Mouse (Mus musculus) hindbrain, embryonic 12.5 days (tissue): Measurements from ENCODE around the gene Alg12. TPM values are rescaled to one million over a fixed set of nuclear protein-coding genes. Genes with fewer than 3 reads are reported as not detected.
"Not testable (repeated sequence)": the region's sequence is repeated elsewhere in the genome, so short reads cannot be mapped to it uniquely, and the experiment has no call there.

Experiments used
- ATAC-seq: fragments of 200-750 bp; cut with Nextera tagmentation; 2 replicates; pipeline ENCODE4 v1.8.0; 2017; ENCODE audit warnings: moderate TSS enrichment; ENCODE audit not compliant: low FRiP score
- H3K27ac ChIP-seq: fragments of 300-500 bp; sonication (generic); 2 replicates; pipeline ENCODE4 v1.5.1; 2016; ENCODE audit warnings: mild to moderate bottlenecking
- H3K27me3 ChIP-seq: fragments of 300-500 bp; sonication (generic); 2 replicates; pipeline ENCODE4 v1.6.1; 2016; ENCODE audit warnings: mild to moderate bottlenecking
- H3K36me3 ChIP-seq: fragments of 300-500 bp; sonication (generic); 2 replicates; pipeline ENCODE4 v1.6.1; 2016; ENCODE audit warnings: mild to moderate bottlenecking
- H3K4me1 ChIP-seq: fragments of 300-500 bp; sonication (generic); 2 replicates; pipeline ENCODE4 v1.6.1; 2016
- H3K4me2 ChIP-seq: fragments of 300-500 bp; sonication (generic); replicated peaks from 2 replicates; pipeline ENCODE4 v1.6.1; 2016; ENCODE audit warnings: mild to moderate bottlenecking
- H3K4me3 ChIP-seq: fragments of 300-500 bp; sonication (generic); 2 replicates; pipeline ENCODE4 v1.5.1; 2016; ENCODE audit warnings: mild to moderate bottlenecking
- H3K9ac ChIP-seq: fragments of 300-500 bp; sonication (generic); 2 replicates; pipeline ENCODE4 v1.6.1; 2016; ENCODE audit warnings: mild to moderate bottlenecking, moderate library complexity
- H3K9me3 ChIP-seq: fragments of 300-500 bp; sonication (generic); replicated peaks from 2 replicates; pipeline ENCODE4 v1.6.1; 2016; ENCODE audit warnings: mild to moderate bottlenecking
- WGBS: fragments of 180-500 bp; shearing (Covaris S2); methylation state at CpG from one replicate; pipeline ENCODE4 v1.1.7; 2016; 5-methylcytosine and 5-hydroxymethylcytosine counted together
- polyA plus RNA-seq: library from polyadenylated mRNA; unstranded; fragments of >200 nt; fragmentation: Nextera tagmentation; extraction: Ambion mirVana; gene quantifications from 2 replicates; pipeline ENCODE4 v1.2.1, GENCODE M21; 2016

Gene Alg12
- polyA plus RNA-seq, 1 experiment from 2014 or later, result 9.9 TPM

DNA sequence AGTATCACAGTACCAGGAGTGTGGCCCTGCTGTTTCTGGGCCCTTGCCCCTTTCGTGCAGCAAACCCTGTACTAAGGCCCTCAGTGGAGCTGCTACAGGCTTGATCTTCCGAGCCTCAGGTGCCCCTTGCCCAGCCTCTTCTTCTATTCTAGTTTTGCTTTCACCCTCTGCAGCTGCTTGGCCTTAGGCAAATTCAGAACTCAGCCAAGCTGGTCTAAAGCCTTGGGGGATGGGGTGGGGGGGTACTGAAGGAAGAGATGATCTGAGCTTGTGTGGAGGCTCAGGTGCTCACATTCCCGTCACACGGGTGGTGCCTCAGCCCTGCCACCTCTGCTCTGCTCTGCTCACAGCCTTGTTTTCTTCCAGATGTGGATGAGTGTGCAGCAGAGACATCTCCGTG, 4.3 kb upstream of the Alg12 start:
- WGBS, result 97% methylated on average over 5 of the region's 5 CpGs
- no peak overlapping the region for H3K4me2 ChIP-seq
- H3K9me3 ChIP-seq, result no peaks in the 10 kb centered on the region
- H3K4me3 ChIP-seq, result no peak overlapping the region
- no peak overlapping the region for H3K27ac ChIP-seq
- H3K9ac ChIP-seq, result no peak overlapping the region
- peaks cover 16% of the 10 kb centered on the region for H3K4me1 ChIP-seq
- peaks cover 52% of the 10 kb centered on the region for H3K36me3 ChIP-seq
- H3K27me3 ChIP-seq, result no peaks in the 10 kb centered on the region
- no peak for ATAC-seq

DNA sequence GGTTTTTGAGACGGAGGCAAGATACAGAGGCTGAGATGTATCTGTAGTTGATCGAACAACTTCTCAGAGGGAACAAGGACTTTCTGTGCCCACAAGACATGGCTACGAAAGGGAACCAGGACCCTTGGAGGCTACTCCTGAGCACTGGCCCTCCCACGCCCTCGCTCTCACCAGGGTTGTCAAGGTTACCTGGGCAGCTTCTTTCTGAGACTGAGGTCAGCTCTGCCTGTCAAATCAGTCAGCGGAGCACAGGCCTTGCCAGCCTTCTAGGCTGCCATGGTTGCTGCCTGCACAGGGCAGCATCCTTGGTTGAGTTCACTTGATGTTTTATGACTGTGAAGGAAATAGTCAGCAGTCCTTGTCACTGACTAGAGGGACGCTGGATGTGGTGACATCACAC, 3.4 kb upstream of the Alg12 start:
- Histone ChIP-seq H3K4me2 (no peak overlapping the region), H3K9me3 (no peaks in the 10 kb centered on the region), H3K27ac (no peak overlapping the region), H3K9ac (no peak overlapping the region), H3K27me3 (no peaks in the 10 kb centered on the region), H3K36me3 (peaks cover 52% of the 10 kb centered on the region), H3K4me3 (no peak overlapping the region), H3K4me1 (peaks cover 19% of the 10 kb centered on the region)
- WGBS, result 92% methylated on average over 7 of the region's 7 CpGs
- ATAC-seq, result no peak

DNA sequence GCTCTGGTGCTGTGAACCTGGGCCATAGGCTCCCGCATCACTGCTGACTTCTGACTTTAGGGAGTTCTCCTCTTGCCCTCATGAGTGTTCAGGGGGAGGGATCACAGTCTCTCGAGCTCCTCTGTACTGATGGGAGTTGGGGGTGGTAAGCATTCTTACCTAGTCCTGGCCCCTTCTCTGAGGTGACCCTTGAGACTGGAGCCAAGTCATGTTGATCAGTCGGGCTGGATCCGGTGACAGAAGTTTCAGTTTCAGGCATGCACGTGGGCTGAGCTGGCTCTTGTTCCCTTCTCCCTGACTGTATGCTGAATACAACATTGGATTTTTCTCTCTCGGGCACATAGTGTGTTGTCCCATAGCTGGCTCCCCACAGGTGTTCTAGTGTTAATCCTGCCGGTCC, 2.3 kb upstream of the Alg12 start:
- no peak overlapping the region for H3K27ac ChIP-seq
- no peaks in the 10 kb centered on the region for H3K9me3 ChIP-seq
- H3K36me3 ChIP-seq, result peaks cover 46% of the 10 kb centered on the region
- no peak overlapping the region for H3K4me2 ChIP-seq
- ATAC-seq, result no peak
- no peak overlapping the region for H3K4me3 ChIP-seq
- H3K9ac ChIP-seq, result no peak overlapping the region
- WGBS, result 89% methylated on average over 7 of the region's 7 CpGs
- no peaks in the 10 kb centered on the region for H3K27me3 ChIP-seq
- peaks cover 19% of the 10 kb centered on the region for H3K4me1 ChIP-seq

DNA sequence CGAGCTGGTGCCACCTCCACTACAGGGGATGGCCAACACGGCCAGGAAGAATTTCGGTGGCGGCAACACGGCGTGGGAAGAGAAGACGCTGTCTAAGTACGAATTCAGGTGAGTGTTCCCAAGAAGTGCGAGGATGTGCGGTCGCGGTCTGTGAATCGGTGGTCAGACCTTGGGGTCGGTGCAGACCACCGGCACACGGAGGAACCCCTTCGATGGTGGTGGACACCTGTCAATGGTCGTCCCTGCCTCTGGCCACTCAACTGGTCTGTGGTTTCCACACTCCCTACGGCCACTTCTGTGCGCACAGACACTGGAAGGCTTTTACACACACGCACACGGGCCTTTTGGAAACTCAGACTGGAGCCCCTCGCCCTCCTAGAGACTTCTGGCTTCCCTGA, 787 bp upstream of the Alg12 start:
- Histone ChIP-seq H3K4me1 (peaks cover 19% of the 10 kb centered on the region), H3K27ac (peak overlapping the region; percentile 19; the same call in 1 of the 2 replicates), H3K36me3 (peaks cover 46% of the 10 kb centered on the region), H3K4me3 (peak overlapping the region; percentile 82), H3K27me3 (no peaks in the 10 kb centered on the region), H3K9ac (peak overlapping the region; percentile 83), H3K9me3 (no peaks in the 10 kb centered on the region), H3K4me2 (peak overlapping the region; percentile 88)
- WGBS, result 3% methylated on average over 23 of the region's 23 CpGs
- no peak; the same call in 1 of the 2 replicates for ATAC-seq

DNA sequence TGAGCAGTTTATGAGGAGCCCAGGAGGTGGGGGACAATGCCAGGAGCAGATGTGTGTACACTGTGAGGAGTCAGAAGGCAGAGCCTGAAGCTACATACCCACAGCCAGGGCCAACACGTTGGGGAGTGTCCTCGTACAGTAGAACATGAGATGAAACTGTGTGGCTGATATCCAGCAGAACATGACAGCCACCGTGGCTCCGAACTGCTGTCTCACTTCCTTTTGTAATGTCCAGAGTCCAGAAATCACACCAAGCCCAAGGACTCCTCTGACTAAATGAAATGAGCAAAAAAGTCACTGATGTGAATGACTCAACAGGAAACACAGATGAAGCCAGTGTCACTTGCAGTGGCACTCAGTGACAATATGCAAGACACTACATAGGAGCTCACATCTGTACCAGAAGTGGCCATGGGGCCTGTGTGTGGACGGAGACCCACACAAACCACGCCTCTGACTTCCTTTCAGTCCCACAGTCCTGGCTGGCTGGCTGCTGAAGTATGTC, 3.9 kb downstream of the Alg12 start:
- Histone ChIP-seq H3K27me3 (no peaks in the 10 kb centered on the region), H3K4me2 (no peak overlapping the region), H3K36me3 (peaks cover 54% of the 10 kb centered on the region), H3K4me3 (no peak overlapping the region), H3K9ac (no peak overlapping the region), H3K4me1 (peaks cover 8% of the 10 kb centered on the region), H3K27ac (no peak overlapping the region), H3K9me3 (no peaks in the 10 kb centered on the region)
- no peak for ATAC-seq
- 90% methylated on average over 6 of the region's 6 CpGs for WGBS

DNA sequence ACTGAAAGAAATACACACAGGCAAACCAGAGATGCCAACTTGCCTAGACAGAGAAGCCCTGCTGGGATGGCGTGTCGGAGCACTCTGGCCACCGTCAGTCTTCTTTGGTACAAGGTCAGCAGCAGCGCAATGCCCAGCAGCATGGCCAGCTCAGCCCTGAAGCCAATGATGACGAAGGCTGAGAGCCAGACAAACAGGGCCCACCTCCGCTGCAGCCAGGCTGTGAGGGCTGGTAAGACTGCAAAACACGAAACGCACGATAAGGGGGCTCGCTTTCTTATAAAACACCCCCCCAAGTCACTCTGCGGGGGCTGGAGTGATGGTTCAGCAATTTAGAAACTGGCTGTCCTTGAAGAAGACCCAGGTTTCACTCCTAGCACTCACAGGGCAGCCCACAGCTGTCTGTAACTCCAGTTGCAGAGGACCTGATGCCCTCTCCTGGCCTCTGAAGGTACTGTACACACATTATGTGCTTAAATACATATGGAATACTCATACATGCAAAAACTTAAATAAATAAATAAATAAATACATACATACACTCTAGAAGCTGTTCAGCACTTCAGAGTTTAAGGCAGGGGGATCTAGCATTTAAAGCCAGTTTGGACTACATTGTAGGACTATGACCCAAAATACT, 4.6 kb downstream of the Alg12 start:
- 94% methylated on average over 11 of the region's 11 CpGs for WGBS
- H3K9me3 ChIP-seq, result no peaks in the 10 kb centered on the region
- H3K4me2 ChIP-seq, result no peak overlapping the region
- peaks cover 5% of the 10 kb centered on the region for H3K4me1 ChIP-seq
- H3K36me3 ChIP-seq, result peaks cover 54% of the 10 kb centered on the region
- no peak for ATAC-seq
- no peak overlapping the region for H3K4me3 ChIP-seq
- no peak overlapping the region for H3K27ac ChIP-seq
- H3K9ac ChIP-seq, result no peak overlapping the region
- no peaks in the 10 kb centered on the region for H3K27me3 ChIP-seq

DNA sequence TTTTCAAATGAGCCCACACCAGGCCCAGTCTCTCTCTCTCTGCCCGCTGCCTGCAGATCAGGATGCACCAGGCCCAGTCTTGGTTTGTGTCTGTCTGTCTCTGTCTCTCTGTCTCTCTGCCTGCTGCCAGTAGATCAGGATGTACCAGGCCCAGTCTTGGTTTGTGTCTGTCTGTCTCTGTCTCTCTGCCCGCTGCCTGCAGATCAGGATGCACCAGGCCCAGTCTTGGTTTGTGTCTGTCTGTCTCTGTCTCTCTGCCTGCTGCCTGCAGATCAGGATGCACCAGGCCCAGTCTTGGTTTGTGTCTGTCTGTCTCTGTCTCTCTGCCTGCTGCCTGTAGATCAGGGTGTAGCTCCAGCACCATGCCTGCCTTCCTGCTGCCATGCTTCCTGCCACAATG, 5.2 kb downstream of the Alg12 start:
- H3K36me3 ChIP-seq, result peaks cover 54% of the 10 kb centered on the region
- not testable (repeated sequence) for H3K9me3 ChIP-seq, H3K4me3 ChIP-seq, H3K4me1 ChIP-seq, H3K4me2 ChIP-seq, H3K27ac ChIP-seq, H3K9ac ChIP-seq, H3K27me3 ChIP-seq, ATAC-seq
- 85% methylated on average over 2 of the region's 2 CpGs for WGBS

DNA sequence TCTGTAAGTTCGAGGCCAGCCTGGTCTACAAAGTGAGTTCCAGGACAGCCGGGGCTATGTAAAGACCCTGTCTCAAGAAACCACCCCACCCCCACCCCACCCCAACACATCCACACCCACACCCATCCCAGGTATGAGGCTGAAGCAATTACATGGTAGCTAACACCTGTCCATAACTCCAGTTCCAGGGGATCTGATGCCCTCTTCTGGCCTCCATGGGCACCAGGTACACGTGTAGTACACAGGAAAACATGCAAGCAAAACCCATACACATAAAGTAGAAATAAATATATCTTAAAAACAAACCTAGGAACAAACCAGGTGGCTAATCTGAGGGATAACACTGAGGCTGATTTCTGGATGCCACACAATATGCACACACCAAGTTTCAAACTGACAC, 5.9 kb downstream of the Alg12 start:
- no peaks in the 10 kb centered on the region for H3K27me3 ChIP-seq
- H3K9ac ChIP-seq, result no peak overlapping the region
- peaks cover 1% of the 10 kb centered on the region for H3K4me1 ChIP-seq
- WGBS, result 92% methylated on average over 3 of the region's 3 CpGs
- H3K27ac ChIP-seq, result no peak overlapping the region
- no peaks in the 10 kb centered on the region for H3K9me3 ChIP-seq
- ATAC-seq, result no peak
- H3K4me2 ChIP-seq, result no peak overlapping the region
- H3K4me3 ChIP-seq, result no peak overlapping the region
- H3K36me3 ChIP-seq, result peaks cover 60% of the 10 kb centered on the region

DNA sequence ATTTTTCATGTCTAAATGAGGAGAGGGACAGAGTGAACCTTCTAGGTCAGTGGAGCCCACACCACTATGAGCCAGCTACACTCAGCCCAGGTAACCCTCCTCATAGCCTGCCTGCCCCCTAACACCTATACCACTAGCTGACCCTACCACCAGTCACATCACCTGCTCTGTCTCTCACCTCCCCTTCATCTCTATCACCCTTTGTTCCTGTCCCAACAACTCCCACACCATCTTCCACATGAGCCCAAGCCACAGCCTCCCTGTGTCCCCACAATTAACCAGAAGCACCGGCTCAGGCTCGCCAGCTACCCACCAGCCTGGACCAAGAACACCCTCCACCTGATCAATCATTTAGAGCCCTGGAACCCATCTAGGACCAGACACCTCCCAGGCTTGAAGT, 8.7 kb downstream of the Alg12 start:
- H3K4me3 ChIP-seq, result no peak overlapping the region
- H3K4me1 ChIP-seq, result no peaks in the 10 kb centered on the region
- H3K27me3 ChIP-seq, result no peaks in the 10 kb centered on the region
- no peak overlapping the region for H3K4me2 ChIP-seq
- 94% methylated on average over 2 of the region's 2 CpGs for WGBS
- peaks cover 64% of the 10 kb centered on the region for H3K36me3 ChIP-seq
- no peak overlapping the region for H3K9ac ChIP-seq
- H3K9me3 ChIP-seq, result no peaks in the 10 kb centered on the region
- no peak overlapping the region for H3K27ac ChIP-seq
- no peak for ATAC-seq

DNA sequence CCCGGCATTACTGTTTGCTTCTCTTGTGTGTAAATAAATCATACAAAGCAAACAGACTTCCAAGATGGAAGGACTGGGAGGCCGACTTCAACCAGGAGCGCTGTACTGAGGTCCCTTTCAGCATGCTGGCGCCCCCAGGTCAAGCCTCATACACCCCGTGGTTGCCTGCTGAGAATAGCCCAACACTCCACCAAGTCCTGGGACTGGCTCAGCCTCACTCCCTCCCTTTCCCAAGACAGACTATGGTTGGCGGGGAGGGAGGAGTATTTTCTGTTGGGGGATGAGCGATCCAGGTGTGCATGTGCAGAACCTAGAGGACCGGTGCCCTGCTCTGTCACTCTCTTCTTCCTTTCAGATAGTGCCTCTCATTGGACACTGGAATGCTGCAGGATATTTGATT, 11.0 kb downstream of the Alg12 start:
- H3K27ac ChIP-seq, result no peak overlapping the region
- no peak overlapping the region for H3K4me2 ChIP-seq
- H3K9ac ChIP-seq, result no peak overlapping the region
- H3K27me3 ChIP-seq, result no peaks in the 10 kb centered on the region
- no peak for ATAC-seq
- H3K4me1 ChIP-seq, result no peaks in the 10 kb centered on the region
- no peaks in the 10 kb centered on the region for H3K9me3 ChIP-seq
- 90% methylated on average over 8 of the region's 8 CpGs for WGBS
- no peak overlapping the region for H3K4me3 ChIP-seq
- H3K36me3 ChIP-seq, result peaks cover 61% of the 10 kb centered on the region

DNA sequence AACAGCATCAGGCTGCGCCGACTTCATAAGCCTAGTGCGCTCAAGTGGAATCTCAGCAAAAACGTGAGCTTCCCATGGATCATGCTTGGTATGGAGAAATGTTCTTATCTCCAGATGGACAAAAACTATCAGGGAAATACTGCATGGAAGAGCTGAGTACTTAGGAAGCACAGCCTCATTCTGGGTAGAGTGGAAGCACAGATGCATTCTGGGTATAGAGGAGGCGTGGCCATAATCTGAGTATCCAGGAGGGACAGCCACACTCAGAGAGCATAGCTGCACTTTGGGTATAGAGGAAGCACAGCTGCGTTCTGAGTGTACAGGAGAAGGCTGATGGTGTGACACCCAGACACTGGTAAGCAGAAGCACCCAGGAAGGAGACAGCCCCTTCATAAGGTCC, 16.8 kb downstream of the Alg12 start:
- Histone ChIP-seq H3K36me3 (peaks cover 34% of the 10 kb centered on the region), H3K9me3 (no peaks in the 10 kb centered on the region), H3K4me1 (no peaks in the 10 kb centered on the region), H3K27ac (no peak overlapping the region), H3K4me2 (no peak overlapping the region), H3K27me3 (no peaks in the 10 kb centered on the region), H3K9ac (no peak overlapping the region), H3K4me3 (no peak overlapping the region)
- ATAC-seq, result no peak
- WGBS, result 87% methylated on average over 6 of the region's 6 CpGs

DNA sequence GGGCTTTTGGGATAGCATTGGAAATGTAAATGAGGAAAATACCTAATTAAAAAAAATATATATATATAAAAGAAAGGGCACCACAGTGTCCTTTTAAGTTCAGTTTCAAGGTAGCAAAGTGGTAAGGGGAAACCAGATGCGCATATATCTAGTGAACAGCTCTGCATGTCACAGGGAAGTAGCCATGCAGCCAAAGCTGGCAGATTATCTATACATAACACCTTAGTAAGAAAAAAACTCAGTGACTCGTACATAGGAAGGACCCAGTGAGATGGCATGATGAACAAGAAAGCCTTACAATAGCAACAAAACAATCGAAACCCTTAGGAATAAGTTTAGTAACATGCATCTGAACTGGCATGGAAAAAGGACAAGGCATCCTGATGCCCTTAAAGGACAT, 17.2 kb downstream of the Alg12 start:
- Histone ChIP-seq H3K9me3 (no peaks in the 10 kb centered on the region), H3K4me2 (no peak overlapping the region), H3K4me1 (no peaks in the 10 kb centered on the region), H3K4me3 (no peak overlapping the region), H3K27ac (no peak overlapping the region), H3K9ac (no peak overlapping the region), H3K36me3 (peaks cover 34% of the 10 kb centered on the region), H3K27me3 (no peaks in the 10 kb centered on the region)
- no peak for ATAC-seq
- 98% methylated on average over 3 of the region's 3 CpGs for WGBS

DNA sequence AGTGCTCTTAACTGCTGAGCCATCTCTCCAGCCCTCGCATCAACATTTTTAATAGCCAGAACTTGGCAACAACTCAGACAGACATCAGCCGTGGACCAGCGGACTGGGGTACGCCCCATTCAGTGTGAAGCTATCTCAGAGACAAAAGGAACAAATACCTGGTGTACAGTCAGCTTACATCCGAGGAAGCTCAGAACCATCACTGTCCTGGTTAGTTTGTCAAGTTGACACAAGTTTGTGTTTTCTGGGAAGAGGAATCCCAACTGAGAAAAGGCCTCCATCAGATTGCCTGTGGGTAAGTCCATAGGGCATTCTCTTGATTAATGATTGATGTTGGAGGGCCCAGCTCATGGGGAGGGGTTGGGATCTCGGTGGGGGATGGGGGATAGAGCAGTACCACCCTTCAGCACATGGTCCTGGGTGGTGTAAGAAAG, 18.2 kb downstream of the Alg12 start:
- H3K27me3 ChIP-seq, result no peaks in the 10 kb centered on the region
- H3K36me3 ChIP-seq, result peaks cover 27% of the 10 kb centered on the region
- H3K9me3 ChIP-seq, result no peaks in the 10 kb centered on the region
- no peak for ATAC-seq
- H3K27ac ChIP-seq, result no peak overlapping the region
- H3K4me2 ChIP-seq, result no peak overlapping the region
- no peak overlapping the region for H3K4me3 ChIP-seq
- H3K9ac ChIP-seq, result no peak overlapping the region
- 89% methylated on average over 6 of the region's 6 CpGs for WGBS
- H3K4me1 ChIP-seq, result no peaks in the 10 kb centered on the region
